8 mouse cellular contexts compared by ENCODE assay signal in genomic region chr4:135433443-135434394, GRCm38 (mm10). TPM values are rescaled to one million over a fixed set of nuclear protein-coding genes. Genes with fewer than 3 reads are reported as not detected.
DNase-seq lines count a peak whose midpoint lies in the region; ATAC-seq lines count a peak whose summit lies in the region.

Gene Rcan3 (minus strand): TSS chr4:135433853.

- DNase-seq in urinary bladder, adult 18-20 months (ENCODE audit: low spot score in 2 of 2), result peak; percentile 46 to 66
- no peak for DNase-seq in urinary bladder, postnatal 10 days (ENCODE audit: low spot score)
- peak; percentile 90 for DNase-seq in embryo, embryonic 9.5 days (ENCODE audit: extremely low spot score)
- peak; percentile 71 to 83 for DNase-seq in gastrocnemius, postnatal 4 days (ENCODE audit: low spot score in 2 of 2)
- DNase-seq in limb, embryonic 10.5 days (ENCODE audit: low spot score), result peak; percentile 94
- DNase-seq in skeletal muscle tissue, adult 2 months (ENCODE audit: low read depth, low spot score), result peak; percentile 84

- H3K4me3 ChIP-seq in intestine, embryonic 16.5 days (ENCODE audit: low read length), result peak within 1 kb of the TSS; percentile 85
- peak within 1 kb of the TSS; percentile 74 for H3K4me3 ChIP-seq in limb, embryonic 10.5 days
- peak within 1 kb of the TSS; percentile 76 for H3K4me3 ChIP-seq in midbrain, embryonic 12.5 days

- peak within 1 kb of the TSS; percentile 77 for H3K27ac ChIP-seq in intestine, embryonic 16.5 days (ENCODE audit: low read length)
- H3K27ac ChIP-seq in limb, embryonic 10.5 days, result peak within 1 kb of the TSS; percentile 85
- H3K27ac ChIP-seq in midbrain, embryonic 12.5 days (replicated peaks), result peak within 1 kb of the TSS; percentile 20; the same call in 1 of the 2 replicates

- H3K4me2 ChIP-seq in intestine, embryonic 16.5 days (ENCODE audit: low read depth, low read length), result peak within 1 kb of the TSS; percentile 93
- H3K4me2 ChIP-seq in midbrain, embryonic 12.5 days (replicated peaks), result peak within 1 kb of the TSS; percentile 77

- under 1% methylated on average over 73 of the region's 79 CpGs for WGBS in intestine, embryonic 16.5 days
- WGBS in limb, embryonic 10.5 days, result under 1% methylated on average over 79 of the region's 79 CpGs
- under 1% methylated on average over 61 of the region's 79 CpGs for WGBS in midbrain, embryonic 12.5 days

- H3K27me3 ChIP-seq in intestine, embryonic 16.5 days (replicated peaks; ENCODE audit: control insufficient read depth, insufficient read depth, low read length), result no peaks in the 10 kb centered on the region
- peaks cover 14% of the 10 kb centered on the region for H3K27me3 ChIP-seq in limb, embryonic 10.5 days (ENCODE audit: low read depth, poor library complexity, severe bottlenecking)
- peaks cover 11% of the 10 kb centered on the region for H3K27me3 ChIP-seq in midbrain, embryonic 12.5 days

- peak within 1 kb of the TSS; percentile 91 for H3K9ac ChIP-seq in intestine, embryonic 16.5 days (ENCODE audit: low read depth, low read length)
- peak within 1 kb of the TSS; percentile 78 for H3K9ac ChIP-seq in midbrain, embryonic 12.5 days (replicated peaks)

- peak; percentile 86 for ATAC-seq in intestine, embryonic 16.5 days
- peak; percentile 77 for ATAC-seq in midbrain, embryonic 12.5 days (ENCODE audit: low FRiP score, low read depth)

- no peaks in the 10 kb centered on the region for H3K36me3 ChIP-seq in intestine, embryonic 16.5 days (ENCODE audit: control insufficient read depth, insufficient read depth, low read length)
- H3K36me3 ChIP-seq in limb, embryonic 10.5 days, result no peaks in the 10 kb centered on the region
- H3K36me3 ChIP-seq in midbrain, embryonic 12.5 days, result no peaks in the 10 kb centered on the region

- H3K4me1 ChIP-seq in intestine, embryonic 16.5 days (ENCODE audit: control insufficient read depth, insufficient read depth, low read length), result peaks cover 17% of the 10 kb centered on the region
- peaks cover 19% of the 10 kb centered on the region for H3K4me1 ChIP-seq in limb, embryonic 10.5 days
- peaks cover 12% of the 10 kb centered on the region for H3K4me1 ChIP-seq in midbrain, embryonic 12.5 days

- H3K9me3 ChIP-seq in intestine, embryonic 16.5 days (ENCODE audit: control insufficient read depth, low read length), result no peaks in the 10 kb centered on the region
- H3K9me3 ChIP-seq in limb, embryonic 10.5 days (replicated peaks), result no peaks in the 10 kb centered on the region
- H3K9me3 ChIP-seq in midbrain, embryonic 12.5 days, result no peaks in the 10 kb centered on the region

RNA-seq across cellular contexts. Expression of gene Rcan3, which starts in this region (rescaled TPM):
- 10 to 100 TPM; 17.3 to 17.9 TPM for total RNA-seq in gastrocnemius, postnatal 4 days (2021)
- 14.1 and 14.5 TPM in 2 replicates for polyA plus RNA-seq in intestine, embryonic 16.5 days (2015; fragmentation: Nextera tagmentation; extraction: Ambion mirVana)
- polyA plus RNA-seq in limb, embryonic 10.5 days (2016; fragmentation: Nextera tagmentation; extraction: Ambion mirVana), result 6.4 and 6.7 TPM in 2 replicates
- polyA plus RNA-seq in midbrain, embryonic 12.5 days (2016; fragmentation: Nextera tagmentation; extraction: Ambion mirVana), result 17.5 and 17.6 TPM in 2 replicates

Comparison
In these comparisons a context has a peak if more than half of its experiments do, and no peak if none do; other contexts are left out.
1. H3K27ac ChIP-seq: peak in every context shown above with its lines; median percentile 85 in limb, embryonic 10.5 days; 77 in intestine, embryonic 16.5 days; 20 in midbrain, embryonic 12.5 days.